Mouse (Mus musculus) neural tube, embryonic 13.5 days (tissue): ENCODE measurements around the gene Ugcg. TPM values are rescaled to one million over a fixed set of nuclear protein-coding genes. Genes with fewer than 3 reads are reported as not detected.

ENCODE experiments used
- polyA plus RNA-seq: library from polyadenylated mRNA; unstranded; fragments of >200 nt; fragmentation: Nextera tagmentation; extraction: Ambion mirVana; gene quantifications from 2 replicates; pipeline ENCODE4 v1.2.1, GENCODE M21; 2015

The Ugcg gene
- polyA plus RNA-seq, 1 experiment from 2014 or later: 15.1 TPM

Other genes starting within 250 kb of the Ugcg start
- gene Zkscan16, start 245.6 kb upstream of the Ugcg start, polyA plus RNA-seq: 0.44 and 0.47 TPM in 2 replicates
- gene Ptgr1, start 202.1 kb upstream of the Ugcg start, polyA plus RNA-seq: 5.8 and 6.8 TPM in 2 replicates
- gene Dnajc25, start 194.2 kb upstream of the Ugcg start, polyA plus RNA-seq: 4.3 and 6.8 TPM in 2 replicates
- 4.8 and 10.0 TPM in 2 replicates for gene Gm20503, start 186.0 kb upstream of the Ugcg start, polyA plus RNA-seq
- gene Gng10, start 154.2 kb upstream of the Ugcg start, polyA plus RNA-seq: 150 and 161 TPM in 2 replicates
- not detected in 2 replicates for gene AI481877, start 50.3 kb upstream of the Ugcg start, polyA plus RNA-seq
- gene Susd1, start 249.4 kb downstream of the Ugcg start, polyA plus RNA-seq: 1.4 and 2.0 TPM in 2 replicates